Mouse (Mus musculus) kidney, adult 8-10 months (tissue): ENCODE results near the gene Opn1sw.

ENCODE experiments used
- DNase-seq, 2 experiments: peaks; one replicate each; pipeline ENCODE4 v3.0.0; 2022

Gene Opn1sw

DNA sequence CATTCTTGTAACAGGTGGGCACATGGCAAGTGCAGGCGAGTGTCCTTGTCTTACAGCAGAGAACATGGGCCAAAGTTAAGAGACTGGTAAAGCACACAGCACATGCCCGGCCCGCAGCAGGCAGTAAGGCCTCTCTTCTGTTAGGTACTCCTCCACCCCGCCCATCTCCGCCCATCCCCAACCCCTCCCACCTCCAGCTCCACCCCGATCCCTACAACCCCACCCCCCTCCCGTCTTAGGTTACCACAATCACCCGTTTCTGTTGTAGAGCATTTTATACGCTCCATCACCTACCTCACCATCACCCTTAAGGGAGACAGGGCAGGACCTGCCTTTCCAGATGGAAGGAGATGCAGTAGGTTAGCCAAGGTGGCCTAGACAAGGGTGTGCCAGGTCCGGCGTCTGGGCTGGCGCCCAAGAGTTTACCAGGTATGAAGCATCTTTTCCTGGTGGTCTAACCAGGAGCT, at the start of gene Opn1sw:
Opn1sw (minus strand) TSS at position 417 of the 467 bp plus-strand sequence.
- no peak for DNase-seq

DNA sequence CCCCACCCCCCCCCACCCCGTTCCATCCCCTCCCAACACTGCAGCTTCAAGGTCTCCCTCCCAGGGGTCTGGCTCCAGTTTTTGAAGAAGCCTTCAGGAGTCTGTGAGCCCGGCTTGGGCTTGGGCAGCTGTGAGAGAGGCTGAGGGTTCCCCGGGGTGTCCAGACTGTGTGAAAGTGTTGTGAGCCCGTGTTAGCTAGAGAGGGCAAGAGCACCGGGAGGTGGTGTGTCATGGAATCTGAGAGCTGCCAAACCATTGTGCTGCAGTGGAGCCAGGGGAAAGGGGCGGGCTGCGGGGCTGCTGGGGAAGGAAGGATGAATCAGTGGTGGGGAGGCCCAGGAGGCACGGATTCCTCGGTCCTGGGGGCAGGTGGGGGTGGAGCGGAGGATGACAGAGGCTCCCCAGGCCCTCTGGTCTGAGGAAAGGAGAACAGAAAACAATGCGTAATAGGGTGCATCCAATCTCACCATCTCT, 48.2 kb upstream of the Opn1sw start:
- DNase-seq, result no peak

DNA sequence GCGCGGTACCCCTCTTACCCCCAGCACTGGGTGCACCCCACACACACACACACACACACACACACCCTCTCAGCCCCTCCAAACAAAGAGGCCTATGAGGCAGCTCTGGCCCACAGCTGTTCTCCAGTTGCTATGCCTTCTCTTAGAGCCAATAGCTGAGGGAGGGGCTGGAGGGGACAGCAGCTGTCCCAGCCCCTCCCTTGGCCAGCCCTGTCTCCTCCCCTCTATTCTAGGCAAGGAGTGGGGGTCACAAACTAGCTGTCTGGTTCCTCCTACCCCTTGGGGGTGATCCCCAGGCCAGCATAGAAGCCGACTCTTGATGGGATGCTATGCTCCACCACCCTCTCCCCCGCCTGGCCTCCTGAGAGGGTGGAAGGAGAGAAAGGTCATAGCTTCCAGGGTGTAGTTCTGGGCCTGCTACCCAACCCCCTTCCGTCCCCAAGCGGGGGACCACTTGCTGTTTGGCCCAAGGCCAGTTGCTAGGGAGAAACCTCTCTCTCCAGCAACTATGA, 47.7 kb upstream of the Opn1sw start:
- no peak for DNase-seq

DNA sequence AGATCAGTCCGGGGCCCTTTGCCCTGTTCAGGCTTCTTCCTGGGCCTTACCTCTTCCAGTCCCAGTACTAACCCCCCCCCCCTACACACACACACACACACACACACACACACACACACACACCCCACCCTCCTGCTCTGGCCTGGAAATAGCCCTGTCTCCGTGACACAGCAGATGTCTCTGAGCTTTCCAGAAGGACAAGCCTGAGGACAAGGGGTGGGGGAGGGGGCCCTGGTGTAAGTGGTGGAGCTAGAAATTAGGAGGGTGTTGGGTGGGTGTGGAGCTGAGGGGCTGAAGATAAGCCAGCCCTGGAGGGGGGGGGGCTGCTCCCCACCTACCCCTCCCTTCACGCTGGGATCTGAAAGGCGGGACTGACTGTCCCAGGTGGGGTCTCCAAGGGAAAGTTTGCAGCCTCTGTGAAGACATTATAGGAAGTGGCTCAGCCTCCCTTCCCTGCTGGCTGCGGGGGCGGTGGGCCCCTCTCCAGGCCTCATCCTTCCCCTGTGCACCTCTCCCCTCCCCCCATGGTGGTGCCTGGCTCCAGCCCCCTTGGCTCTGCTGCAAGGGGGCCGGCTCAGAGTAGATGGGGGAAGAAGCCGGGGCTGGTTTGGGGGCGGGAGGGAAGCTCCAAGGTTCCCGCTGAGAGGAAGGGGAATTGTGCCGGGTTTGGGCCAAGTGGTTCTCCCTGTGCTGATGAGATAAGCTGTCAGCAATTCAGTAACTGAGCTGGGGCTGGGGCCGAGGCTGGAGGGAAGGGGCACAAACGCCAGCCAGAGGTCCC, 46.8 kb upstream of the Opn1sw start:
- no peak for DNase-seq

GRCm38 (mm10) chr6:29433804-29434795, 45.8 kb upstream of the Opn1sw start:
- DNase-seq, result no peak

GRCm38 (mm10) chr6:29433038-29433803, 45.0 kb upstream of the Opn1sw start, which contains the start of gene Flnc:
Flnc (plus strand) TSS chr6:29433256.
- DNase-seq, result no peak

GRCm38 (mm10) chr6:29432676-29433037, 44.4 kb upstream of the Opn1sw start:
- DNase-seq, result no peak

GRCm38 (mm10) chr6:29432156-29432555, 43.9 kb upstream of the Opn1sw start:
- DNase-seq, result no peak

DNA sequence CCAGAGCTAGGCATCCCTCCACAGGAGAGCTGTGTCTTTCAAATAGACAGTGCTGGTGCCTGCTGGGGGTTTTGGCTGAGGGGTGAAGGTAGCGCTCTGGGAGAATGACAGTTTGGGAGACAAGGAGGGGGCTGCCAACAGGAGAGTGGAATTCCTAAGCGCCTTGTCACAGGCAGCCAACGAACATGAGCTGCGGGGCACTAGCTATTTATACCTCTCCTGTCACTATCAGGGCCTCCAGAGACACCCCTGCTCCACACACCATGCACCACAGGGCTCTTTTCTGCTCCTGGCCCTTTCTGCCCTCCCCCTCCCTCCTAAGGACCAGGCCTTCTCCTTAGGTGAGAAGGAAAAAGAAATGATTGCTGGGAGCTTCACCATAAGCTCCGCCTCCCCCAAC, 43.2 kb upstream of the Opn1sw start:
- no peak for DNase-seq

- no peak for DNase-seq
Observed at GRCm38 (mm10) chr6:29430681-29431420, 42.6 kb upstream of the Opn1sw start.

DNA sequence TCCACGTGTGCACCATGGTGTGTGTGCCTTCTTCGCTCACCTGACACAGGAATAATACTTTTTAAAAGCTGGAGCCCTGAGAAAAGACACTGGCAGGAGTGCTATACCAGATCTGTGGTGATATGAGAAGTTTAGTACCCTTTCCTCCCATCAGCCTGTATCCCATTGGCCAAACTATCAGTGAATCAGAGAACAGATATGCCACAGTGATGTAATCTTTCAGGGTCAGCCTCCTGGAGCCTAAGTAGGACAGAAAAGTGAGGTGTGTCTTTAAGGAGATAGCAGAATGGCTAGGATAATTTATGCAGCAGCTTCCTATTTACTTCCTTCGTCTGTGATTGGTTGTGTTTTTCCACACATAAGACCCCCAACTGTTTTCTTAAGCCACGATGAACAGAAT, 39.9 kb upstream of the Opn1sw start:
- DNase-seq, result no peak

DNA sequence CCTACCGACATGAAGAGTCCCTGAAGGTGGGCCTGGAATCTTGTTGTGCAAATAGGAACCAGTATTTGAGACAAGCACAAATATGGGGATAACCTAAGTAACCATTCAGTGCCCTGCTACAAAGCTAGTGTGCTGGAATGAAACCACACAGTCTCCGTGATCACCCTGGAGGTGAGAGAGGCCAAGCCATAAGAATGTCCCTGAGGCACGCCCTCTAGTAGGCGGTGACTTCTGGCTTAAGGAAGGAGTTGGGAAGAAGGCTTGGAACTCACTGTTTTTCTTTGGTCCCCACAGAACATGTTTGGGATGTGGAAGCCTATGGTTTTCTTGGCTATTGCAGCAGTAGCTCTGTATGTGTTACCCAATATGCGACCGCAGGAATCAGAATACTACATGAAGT, 38.1 kb upstream of the Opn1sw start:
- no peak for DNase-seq

GRCm38 (mm10) chr6:29425118-29425517, 36.9 kb upstream of the Opn1sw start:
- DNase-seq, result no peak

DNA sequence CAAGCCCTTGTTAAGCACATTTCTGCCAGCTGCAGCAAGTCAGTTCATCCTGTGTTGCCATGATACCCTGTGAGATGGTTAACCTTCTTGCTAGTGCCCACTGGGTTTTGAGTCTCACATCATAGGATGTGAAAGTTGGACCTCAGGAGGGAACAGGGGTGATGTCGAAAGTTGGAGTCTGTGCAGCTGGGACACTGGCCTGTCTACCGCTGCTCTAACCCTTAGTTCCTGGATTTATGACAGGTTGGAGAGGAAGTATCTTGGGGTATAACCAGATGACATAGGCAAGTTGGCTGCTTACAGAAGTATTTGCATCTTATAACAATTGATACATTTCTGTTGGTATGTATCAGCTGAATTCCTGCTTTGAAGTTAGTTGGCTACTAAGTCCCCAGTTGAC, 32.3 kb upstream of the Opn1sw start:
- DNase-seq, result no peak

- DNase-seq, result no peak
Observed at GRCm38 (mm10) chr6:29415446-29415845, 27.2 kb upstream of the Opn1sw start.

- DNase-seq, result no peak
Observed at GRCm38 (mm10) chr6:29406412-29406811, 18.1 kb upstream of the Opn1sw start.

DNA sequence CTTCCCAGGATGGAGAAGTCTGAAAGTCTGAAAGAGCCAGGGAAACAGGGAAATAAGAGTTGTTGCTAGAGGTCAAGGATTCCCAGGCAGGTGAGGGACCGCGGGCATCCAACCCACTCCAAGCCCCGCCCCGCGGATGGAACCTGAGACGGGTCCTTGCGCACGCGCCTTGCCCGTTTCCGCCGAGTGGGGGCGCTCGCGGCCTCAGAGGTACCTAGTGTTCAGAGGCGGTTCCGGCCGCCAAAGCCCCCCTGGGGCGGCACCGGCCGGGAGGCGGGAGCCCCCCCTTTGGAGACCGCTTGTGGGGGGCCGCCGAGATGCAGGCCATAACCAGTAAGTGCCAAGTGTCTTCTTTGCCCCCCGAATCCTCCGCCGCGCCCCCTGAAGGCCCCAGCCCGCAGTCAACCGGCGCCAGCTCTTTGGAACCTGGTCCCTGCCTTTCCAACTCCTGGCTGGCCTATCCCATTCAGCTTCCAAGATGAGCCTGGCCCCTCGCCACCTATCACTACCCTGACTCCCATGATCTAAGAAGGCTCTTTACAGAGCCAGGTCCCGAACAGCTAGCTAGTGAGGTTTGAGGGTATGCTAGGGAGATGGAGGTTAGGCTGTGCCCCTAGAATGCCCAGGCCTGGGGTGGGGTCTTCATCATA, 14.6 kb upstream of the Opn1sw start:
- peak in 1 of 2 experiments; percentile 5 for DNase-seq

GRCm38 (mm10) chr6:29399851-29400250, 11.6 kb upstream of the Opn1sw start:
- DNase-seq, result no peak

DNA sequence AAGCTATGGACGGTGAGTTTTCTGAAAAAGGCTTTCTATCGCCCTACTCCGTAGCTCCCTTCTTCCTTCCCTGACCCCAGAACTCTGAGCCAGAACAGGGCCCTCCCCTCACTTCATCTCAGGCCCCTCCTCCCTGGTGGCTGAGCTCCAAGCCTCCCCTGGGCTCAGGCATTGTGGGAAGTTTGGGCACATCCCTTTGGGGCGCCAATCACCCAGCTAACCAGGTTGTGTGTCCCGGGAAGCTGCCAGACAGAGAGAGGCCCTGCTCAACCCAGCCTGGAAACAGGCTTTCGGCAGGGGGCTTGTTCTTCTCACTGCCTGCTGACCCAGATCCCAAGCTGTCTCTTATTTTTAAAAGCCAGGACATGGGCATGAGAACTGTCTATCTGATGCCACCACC, 9.3 kb upstream of the Opn1sw start:
- DNase-seq, result no peak

GRCm38 (mm10) chr6:29396714-29397540, 8.7 kb upstream of the Opn1sw start:
- no peak for DNase-seq
